Mouse (Mus musculus) urinary bladder, postnatal 25 days (tissue): Measurements from ENCODE around the gene Neurl2.

Source experiments
- DNase-seq: peaks from one replicate; pipeline ENCODE4 v3.0.0; 2022; ENCODE audit warnings: low spot score

Neurl2 gene

GRCm38 (mm10) chr2:164785481-164786387 lies 47.5 kb downstream of the Neurl2 start, which contains the start of gene Snx21:
Snx21 (plus strand) TSS chr2:164785823.
- DNase-seq = peak; percentile 72

GRCm38 (mm10) chr2:164784869-164785420 lies 48.3 kb downstream of the Neurl2 start:
- DNase-seq = no peak

GRCm38 (mm10) chr2:164783926-164784581 lies 49.2 kb downstream of the Neurl2 start:
- no peak for DNase-seq

- DNase-seq = no peak
Measured at GRCm38 (mm10) chr2:164781876-164782275, 51.4 kb downstream of the Neurl2 start.
